Mouse (Mus musculus) kidney, embryonic 14.5 days (tissue): Measurements from ENCODE around the gene Ddx54. TPM values are rescaled to one million over a fixed set of nuclear protein-coding genes. Genes with fewer than 3 reads are reported as not detected.

ENCODE experiments used
- ATAC-seq: fragments of 200-750 bp; cut with Nextera tagmentation; 2 replicates; pipeline ENCODE4 v1.8.0; 2017; ENCODE audit warnings: moderate number of reproducible peaks, mild to moderate bottlenecking, moderate TSS enrichment, moderate library complexity; ENCODE audit not compliant: low FRiP score, low TSS enrichment
- H3K27ac ChIP-seq: fragments of 300-500 bp; sonication (generic); 2 replicates; pipeline ENCODE4 v1.5.1; 2014; ENCODE audit warnings: low read depth, mild to moderate bottlenecking, low read length, moderate library complexity, mixed read lengths
- H3K27me3 ChIP-seq: fragments of 300-500 bp; sonication (generic); 2 replicates; pipeline ENCODE4 v1.6.1; 2014; ENCODE audit warnings: mild to moderate bottlenecking, low read length; ENCODE audit not compliant: control insufficient read depth, insufficient read depth
- H3K36me3 ChIP-seq: fragments of 300-500 bp; sonication (generic); 2 replicates; pipeline ENCODE4 v1.6.1; 2014; ENCODE audit warnings: low read length, mixed read lengths; ENCODE audit not compliant: control insufficient read depth, insufficient read depth
- H3K4me1 ChIP-seq: fragments of 300-500 bp; sonication (generic); 2 replicates; pipeline ENCODE4 v1.6.1; 2014; ENCODE audit warnings: low read length, mixed read lengths; ENCODE audit not compliant: control insufficient read depth, insufficient read depth
- H3K4me2 ChIP-seq: fragments of 300-500 bp; sonication (generic); replicated peaks from 2 replicates; pipeline ENCODE4 v1.6.1; 2014; ENCODE audit warnings: low read depth, mild to moderate bottlenecking, low read length
- H3K4me3 ChIP-seq: fragments of 300-500 bp; sonication (generic); 2 replicates; pipeline ENCODE4 v1.5.1; 2014; ENCODE audit warnings: mild to moderate bottlenecking, low read length
- H3K9ac ChIP-seq: fragments of 300-500 bp; sonication (generic); 2 replicates; pipeline ENCODE4 v1.6.1; 2014; ENCODE audit warnings: low read depth, mild to moderate bottlenecking, low read length, moderate library complexity
- H3K9me3 ChIP-seq: fragments of 300-500 bp; sonication (generic); 2 replicates; pipeline ENCODE4 v1.6.1; 2016; ENCODE audit warnings: low read length; ENCODE audit not compliant: control insufficient read depth
- WGBS: fragments of 180-500 bp; shearing (Covaris S2); extraction: QIAGEN DNeasy Blood & Tissue Kit; methylation state at CpG from one replicate; pipeline ENCODE4 v1.1.7; 2014; 5-methylcytosine and 5-hydroxymethylcytosine counted together
- polyA plus RNA-seq: library from polyadenylated mRNA; unstranded; fragments of >200 nt; fragmentation: Nextera tagmentation; extraction: Ambion mirVana; gene quantifications from 2 replicates; pipeline ENCODE4 v1.2.1, GENCODE M21; 2014

Gene Ddx54
- polyA plus RNA-seq, 1 experiment from 2014 or later: 37.7 TPM

DNA sequence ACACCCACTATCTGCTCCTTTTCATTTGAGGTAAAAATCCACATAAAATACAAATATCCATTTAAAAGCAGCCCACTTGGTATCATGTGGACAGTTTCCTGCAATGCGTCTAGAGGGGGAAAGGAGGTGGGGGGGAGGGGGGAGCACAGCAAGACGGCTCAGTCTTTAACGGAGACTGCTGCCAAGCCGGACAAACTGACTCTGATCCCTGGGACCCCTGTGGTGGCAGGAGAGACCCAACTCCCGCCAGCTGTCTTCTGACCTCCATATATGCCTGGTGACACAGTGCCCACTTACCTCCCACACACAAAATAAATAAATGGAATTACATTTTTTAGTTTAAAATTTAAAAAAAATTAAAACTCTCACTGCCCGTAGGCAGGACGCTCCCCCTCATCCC lies 9.0 kb upstream of the Ddx54 start:
- Histone ChIP-seq H3K4me2 (no peak overlapping the region), H3K9ac (no peak overlapping the region), H3K36me3 (no peaks in the 10 kb centered on the region), H3K4me3 (no peak overlapping the region), H3K4me1 (peaks cover 7% of the 10 kb centered on the region; the same call in 1 of the 2 replicates), H3K27me3 (no peaks in the 10 kb centered on the region), H3K9me3 (no peaks in the 10 kb centered on the region), H3K27ac (no peak overlapping the region)
- WGBS: 66% methylated on average over 7 of the region's 7 CpGs
- ATAC-seq: no peak

DNA sequence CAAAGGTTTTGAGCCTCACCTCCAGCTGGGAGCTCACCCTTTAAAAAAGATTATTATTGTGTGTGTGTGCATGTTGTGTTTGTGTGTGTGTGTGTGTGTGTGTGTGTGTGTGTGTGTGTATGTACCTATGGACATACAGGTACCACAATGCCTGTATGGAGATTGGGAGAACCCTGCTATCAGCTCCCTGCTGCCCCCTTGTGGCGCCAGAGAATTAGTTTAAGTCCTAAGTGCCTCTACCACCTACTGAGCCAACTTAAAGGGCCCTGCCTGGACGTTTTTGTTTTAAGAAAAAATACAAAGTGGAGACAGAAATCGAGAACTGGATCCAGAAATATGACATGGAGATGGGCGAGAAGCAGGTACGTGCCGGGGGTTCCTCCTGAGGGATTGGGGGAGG lies 7.7 kb upstream of the Ddx54 start:
- WGBS: 2% methylated on average over 6 of the region's 6 CpGs
- no peak for ATAC-seq
- Histone ChIP-seq H3K4me2 (peak overlapping the region; percentile 54), H3K27ac (no peak overlapping the region), H3K9ac (peak overlapping the region; percentile 45; the same call in 1 of the 2 replicates), H3K36me3 (no peaks in the 10 kb centered on the region; the same call in 1 of the 2 replicates), H3K27me3 (no peaks in the 10 kb centered on the region), H3K4me1 (peaks cover 7% of the 10 kb centered on the region; the same call in 1 of the 2 replicates), H3K4me3 (peak overlapping the region; percentile 32; the same call in 1 of the 2 replicates), H3K9me3 (no peaks in the 10 kb centered on the region)

DNA sequence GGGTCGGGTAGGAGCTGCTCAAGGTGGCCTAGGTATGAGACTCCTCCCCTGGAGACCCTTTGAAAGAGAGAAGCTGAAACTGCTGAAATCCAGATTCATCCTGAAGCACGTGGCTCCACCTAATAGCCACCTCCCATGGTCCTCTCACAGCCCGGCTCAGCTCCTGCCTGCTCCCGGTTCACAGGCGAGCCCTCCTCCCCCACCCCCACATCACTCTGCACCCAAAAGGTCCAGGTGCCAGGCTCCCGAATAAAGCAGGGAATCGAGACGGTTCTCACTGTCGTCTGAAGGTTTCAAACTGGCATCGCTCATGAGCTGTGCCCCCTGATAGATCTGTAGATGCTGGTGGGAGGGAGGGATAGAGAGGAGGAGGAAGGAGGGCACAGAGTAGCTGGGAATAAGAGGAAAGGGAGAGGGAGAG lies 7.3 kb upstream of the Ddx54 start:
- Histone ChIP-seq H3K4me3 (peak overlapping the region; percentile 32), H3K27ac (no peak overlapping the region), H3K4me1 (peaks cover 7% of the 10 kb centered on the region; the same call in 1 of the 2 replicates), H3K9ac (peak overlapping the region; percentile 45; the same call in 1 of the 2 replicates), H3K4me2 (peak overlapping the region; percentile 54), H3K27me3 (no peaks in the 10 kb centered on the region), H3K36me3 (no peaks in the 10 kb centered on the region; the same call in 1 of the 2 replicates), H3K9me3 (no peaks in the 10 kb centered on the region)
- 6% methylated on average over 10 of the region's 10 CpGs for WGBS
- ATAC-seq: peak; percentile 34

DNA sequence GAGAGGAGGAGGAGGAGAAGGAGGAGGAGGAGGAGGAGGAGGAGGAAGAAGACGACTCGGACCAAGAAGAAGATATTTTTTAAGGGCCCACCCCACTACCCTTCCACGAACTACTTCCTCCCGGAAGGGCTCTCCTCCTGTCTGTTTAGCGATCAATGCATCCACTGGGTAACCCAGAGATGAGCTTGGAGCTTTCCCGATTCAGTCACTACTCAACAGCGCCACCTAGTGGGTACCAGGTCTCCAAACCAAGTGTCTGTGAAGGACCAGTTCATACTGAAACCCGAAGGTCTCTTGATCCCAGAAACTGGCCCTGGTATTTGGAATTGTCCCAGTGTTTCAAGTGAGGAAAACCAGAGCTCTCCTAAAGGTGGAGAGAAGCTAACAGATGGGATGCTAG lies 6.9 kb upstream of the Ddx54 start:
- H3K9ac ChIP-seq: 0 out of 2 replicates have a peak overlapping the region, but pooled peaks have one; percentile 45
- no peaks in the 10 kb centered on the region for H3K27me3 ChIP-seq
- H3K9me3 ChIP-seq: no peaks in the 10 kb centered on the region
- WGBS: 4% methylated on average over 8 of the region's 8 CpGs
- no peaks in the 10 kb centered on the region; the same call in 1 of the 2 replicates for H3K36me3 ChIP-seq
- ATAC-seq: peak; percentile 76
- H3K4me3 ChIP-seq: peak overlapping the region; percentile 32
- peak overlapping the region; percentile 54 for H3K4me2 ChIP-seq
- H3K27ac ChIP-seq: no peak overlapping the region
- peaks cover 7% of the 10 kb centered on the region; the same call in 1 of the 2 replicates for H3K4me1 ChIP-seq

DNA sequence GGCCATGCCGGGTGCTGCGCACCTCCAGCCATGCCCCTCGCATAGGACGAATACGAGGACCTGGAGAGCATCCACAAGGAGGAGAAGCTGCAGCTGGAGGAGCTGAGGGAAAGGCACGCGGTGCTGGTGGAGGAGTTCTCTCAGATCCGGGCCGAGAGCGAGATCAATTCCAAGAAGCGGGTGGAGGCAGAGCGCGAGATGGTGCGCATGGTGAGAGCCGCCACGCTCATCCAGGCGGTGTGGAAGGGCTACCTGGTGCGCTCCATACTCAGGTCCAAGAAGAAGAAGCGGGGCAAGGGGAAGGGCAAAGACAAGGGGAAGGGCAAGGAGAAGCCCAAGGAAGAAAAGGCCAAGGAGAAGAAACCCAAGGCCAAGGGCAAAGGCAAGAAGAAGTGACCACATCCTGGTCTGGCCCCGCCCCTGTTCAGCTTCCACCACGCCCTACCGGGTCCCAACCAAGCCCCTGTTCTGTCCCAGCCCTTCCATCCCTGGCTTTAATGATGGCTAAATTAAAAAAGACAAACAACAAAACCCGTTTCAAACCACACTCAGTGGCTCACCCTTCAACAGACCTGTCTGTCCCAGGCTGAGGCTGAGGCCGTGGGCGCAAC lies 5.8 kb upstream of the Ddx54 start:
- Histone ChIP-seq H3K27ac (no peak overlapping the region), H3K4me2 (no peak overlapping the region), H3K4me1 (peaks cover 16% of the 10 kb centered on the region), H3K27me3 (no peaks in the 10 kb centered on the region), H3K9ac (no peak overlapping the region), H3K9me3 (no peaks in the 10 kb centered on the region), H3K36me3 (no peaks in the 10 kb centered on the region; the same call in 1 of the 2 replicates), H3K4me3 (no peak overlapping the region)
- 73% methylated on average over 25 of the region's 25 CpGs for WGBS
- ATAC-seq: no peak

DNA sequence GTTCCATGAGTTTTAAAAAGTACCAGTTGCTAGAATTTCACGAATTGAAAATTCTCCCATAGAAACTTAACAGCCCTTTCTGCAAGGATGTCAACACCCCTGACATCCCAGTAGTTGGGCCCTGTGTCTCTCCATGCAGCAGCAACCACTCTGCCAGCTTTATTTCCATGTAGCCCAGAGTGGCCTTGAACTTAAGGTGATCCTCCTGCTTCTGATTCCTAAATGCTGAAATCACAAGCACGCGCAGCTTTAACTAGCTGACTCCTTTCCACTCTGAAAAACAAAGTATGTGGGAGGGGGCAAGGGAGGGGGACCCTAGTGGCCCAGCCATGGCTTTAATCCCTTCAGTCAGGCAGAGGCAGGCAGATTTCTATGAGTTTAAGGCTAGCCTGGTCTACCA lies 5.2 kb upstream of the Ddx54 start:
- H3K9ac ChIP-seq: no peak overlapping the region
- ATAC-seq: no peak
- H3K9me3 ChIP-seq: no peaks in the 10 kb centered on the region
- H3K4me2 ChIP-seq: no peak overlapping the region
- H3K36me3 ChIP-seq: no peaks in the 10 kb centered on the region; the same call in 1 of the 2 replicates
- 83% methylated on average over 3 of the region's 3 CpGs for WGBS
- no peaks in the 10 kb centered on the region for H3K27me3 ChIP-seq
- H3K4me1 ChIP-seq: peaks cover 17% of the 10 kb centered on the region
- no peak overlapping the region for H3K27ac ChIP-seq
- H3K4me3 ChIP-seq: no peak overlapping the region

DNA sequence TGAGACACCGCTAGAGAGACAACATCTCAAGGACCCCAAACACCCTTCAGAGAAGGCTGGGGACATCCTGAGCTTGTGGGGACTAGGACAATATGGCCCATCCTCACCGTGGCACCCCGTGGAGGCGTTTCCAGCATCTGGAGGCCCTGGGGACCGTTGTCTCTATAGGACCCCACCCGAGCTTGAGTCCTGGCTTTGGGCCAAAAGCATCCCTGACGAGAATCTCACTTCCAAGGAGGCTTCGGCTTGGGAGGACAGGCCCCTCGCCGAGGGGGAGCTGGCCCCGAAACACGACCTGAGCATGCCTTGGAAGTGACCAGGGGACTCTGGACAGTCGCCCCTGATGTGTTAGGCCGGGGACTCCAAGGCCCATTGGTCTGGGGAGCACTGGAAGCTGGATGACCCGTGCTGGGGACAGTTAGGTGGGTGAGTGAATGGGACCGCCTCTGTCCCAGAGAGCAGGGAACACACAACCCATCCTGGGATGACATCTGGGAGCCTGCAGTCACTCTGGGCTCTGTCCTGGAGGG lies 3.2 kb upstream of the Ddx54 start:
- ATAC-seq: no peak
- WGBS: 84% methylated on average over 16 of the region's 16 CpGs
- peaks cover 21% of the 10 kb centered on the region for H3K4me1 ChIP-seq
- no peaks in the 10 kb centered on the region for H3K27me3 ChIP-seq
- no peaks in the 10 kb centered on the region; the same call in 1 of the 2 replicates for H3K36me3 ChIP-seq
- H3K27ac ChIP-seq: no peak overlapping the region
- H3K4me3 ChIP-seq: no peak overlapping the region
- no peak overlapping the region for H3K4me2 ChIP-seq
- H3K9me3 ChIP-seq: no peaks in the 10 kb centered on the region
- H3K9ac ChIP-seq: no peak overlapping the region

DNA sequence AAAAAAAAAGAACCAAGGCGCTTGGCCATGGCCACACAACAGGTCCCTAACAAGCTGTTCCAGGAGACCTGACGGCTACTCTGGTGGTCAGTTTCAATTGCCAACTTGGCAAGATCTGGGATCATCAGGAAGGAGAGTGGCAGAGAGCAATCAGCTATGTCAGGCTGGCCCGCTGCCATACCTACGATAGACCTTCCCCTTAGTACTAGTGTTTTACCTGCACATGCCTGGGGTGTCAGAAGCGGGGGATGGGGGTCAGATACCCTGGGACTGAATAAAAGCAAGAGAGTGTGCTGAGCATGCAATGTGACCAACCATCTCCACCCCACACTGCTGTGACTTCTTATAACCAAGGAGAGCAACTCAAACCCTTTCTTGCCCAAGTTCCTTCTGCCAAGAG lies 1.6 kb upstream of the Ddx54 start:
- H3K9me3 ChIP-seq: no peaks in the 10 kb centered on the region
- H3K4me3 ChIP-seq: no peak overlapping the region; the same call in 1 of the 2 replicates

DNA sequence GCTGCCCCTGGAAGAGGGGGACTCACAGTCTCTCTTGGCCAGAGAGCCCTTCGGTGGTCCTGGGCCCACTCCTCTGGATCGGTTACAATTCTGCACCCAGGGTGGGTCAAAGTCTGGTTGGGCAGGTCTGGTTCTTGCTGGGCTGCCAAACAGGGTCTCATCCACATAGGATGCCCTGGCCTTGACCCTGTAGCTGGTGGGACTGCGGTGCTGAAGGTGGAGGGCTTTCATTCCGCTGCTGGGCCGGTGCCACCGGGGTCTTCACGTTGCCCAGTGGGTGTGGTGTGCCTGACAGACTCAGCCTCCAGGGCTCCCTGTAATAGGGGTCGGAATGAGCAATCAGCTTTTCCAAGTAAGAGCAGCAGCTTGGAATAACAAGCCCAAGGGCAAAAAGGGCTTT lies 1.1 kb upstream of the Ddx54 start:
- no peak for ATAC-seq
- Histone ChIP-seq H3K4me1 (peaks cover 14% of the 10 kb centered on the region), H3K4me2 (peak overlapping the region; percentile 74), H3K9ac (peak overlapping the region; percentile 50; the same call in 1 of the 2 replicates), H3K27me3 (no peaks in the 10 kb centered on the region), H3K9me3 (no peaks in the 10 kb centered on the region), H3K4me3 (peak overlapping the region; percentile 68), H3K36me3 (no peaks in the 10 kb centered on the region; the same call in 1 of the 2 replicates), H3K27ac (no peak overlapping the region)
- WGBS: 60% methylated on average over 8 of the region's 8 CpGs

More for the DNA sequence above, 1.6 kb upstream of the Ddx54 start:
- no peak for ATAC-seq
- no peak overlapping the region for H3K4me2 ChIP-seq
- H3K36me3 ChIP-seq: no peaks in the 10 kb centered on the region; the same call in 1 of the 2 replicates
- no peak overlapping the region for H3K27ac ChIP-seq
- peaks cover 14% of the 10 kb centered on the region for H3K4me1 ChIP-seq
- no peak overlapping the region for H3K9ac ChIP-seq
- no peaks in the 10 kb centered on the region for H3K27me3 ChIP-seq
- WGBS: 89% methylated on average over 5 of the region's 5 CpGs
